Mouse (Mus musculus) natural killer cell, adult 2 months (primary cell): ENCODE results near the gene Rab7.
A peak's percentile ranks its signal among the peaks of the same experiment; 100 is the strongest.
"Not testable (repeated sequence)": the region's sequence is repeated elsewhere in the genome, so short reads cannot be mapped to it uniquely, and the experiment has no call there.

ENCODE experiments used
- DNase-seq, 2 experiments: peaks; one replicate each; pipeline ENCODE4 v3.0.0; 2022; ENCODE audit warnings: low spot score in 2 of 2

Gene Rab7

DNA sequence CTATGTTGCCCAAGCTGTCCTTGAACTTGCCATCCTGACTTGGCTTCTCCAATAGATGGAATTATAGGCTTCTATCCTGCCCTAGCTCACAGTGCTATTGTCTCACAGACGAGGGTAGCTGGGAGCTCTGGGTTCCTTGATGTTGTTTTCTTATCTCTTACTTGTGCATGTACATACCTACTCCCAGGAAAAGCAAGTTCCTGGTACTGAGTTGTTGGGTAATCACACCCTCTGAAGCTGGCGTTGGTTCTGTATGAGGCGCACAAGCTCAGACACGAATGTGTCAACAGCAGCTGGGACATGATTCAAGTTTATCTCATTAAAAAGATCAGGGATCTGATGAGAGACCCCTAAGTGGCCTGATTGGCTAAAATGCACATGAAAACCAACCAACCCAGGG is 41.6 kb downstream of the Rab7 start:
- no peak for DNase-seq

DNA sequence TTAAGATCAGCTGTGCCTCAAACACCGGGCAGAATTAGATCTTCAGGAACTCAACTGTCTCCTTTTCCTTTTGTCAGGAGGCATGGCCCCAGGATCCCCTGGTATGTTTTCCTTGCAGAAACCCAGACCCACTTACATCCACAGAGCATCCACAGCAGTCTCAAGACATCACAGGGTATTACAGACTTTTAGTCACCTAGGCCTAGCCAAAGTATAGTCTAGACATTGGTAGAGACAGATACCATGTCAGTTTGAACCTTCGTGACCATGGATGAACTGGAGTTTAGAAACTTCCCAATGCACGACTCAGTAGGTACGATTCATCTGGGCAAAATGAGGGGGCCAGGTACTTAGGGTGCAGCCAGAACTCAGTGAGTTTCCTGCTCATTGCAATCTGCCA is 46.7 kb downstream of the Rab7 start:
- no peak for DNase-seq

DNA sequence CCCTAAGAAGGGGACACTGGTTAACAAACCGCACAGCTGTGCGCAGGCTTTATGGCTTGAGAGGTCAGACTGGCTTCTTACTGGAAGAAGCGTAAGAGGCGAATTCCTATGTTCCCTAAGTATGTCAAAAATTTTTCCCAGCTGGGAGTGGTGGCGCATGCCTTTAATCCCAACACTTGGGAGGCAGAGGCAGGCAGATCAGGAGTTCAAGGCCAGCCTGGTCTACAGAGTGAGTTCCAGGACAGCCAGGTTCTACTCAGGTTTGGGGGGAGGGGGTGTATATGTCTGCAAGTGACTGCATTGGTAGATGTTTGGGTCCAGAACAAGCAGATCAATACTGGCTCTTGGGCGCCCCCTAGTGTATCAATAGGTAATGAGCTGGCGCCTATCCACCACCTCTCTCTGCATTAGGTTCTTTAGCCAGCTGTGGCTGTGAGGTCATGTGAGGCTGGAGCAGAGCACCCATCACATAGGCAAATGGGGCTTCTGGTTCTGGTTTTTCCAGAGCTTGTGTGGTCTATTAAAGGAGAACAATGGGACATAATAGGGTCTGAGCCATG is 47.3 kb downstream of the Rab7 start:
- DNase-seq, result peak; percentile 64 to 81

DNA sequence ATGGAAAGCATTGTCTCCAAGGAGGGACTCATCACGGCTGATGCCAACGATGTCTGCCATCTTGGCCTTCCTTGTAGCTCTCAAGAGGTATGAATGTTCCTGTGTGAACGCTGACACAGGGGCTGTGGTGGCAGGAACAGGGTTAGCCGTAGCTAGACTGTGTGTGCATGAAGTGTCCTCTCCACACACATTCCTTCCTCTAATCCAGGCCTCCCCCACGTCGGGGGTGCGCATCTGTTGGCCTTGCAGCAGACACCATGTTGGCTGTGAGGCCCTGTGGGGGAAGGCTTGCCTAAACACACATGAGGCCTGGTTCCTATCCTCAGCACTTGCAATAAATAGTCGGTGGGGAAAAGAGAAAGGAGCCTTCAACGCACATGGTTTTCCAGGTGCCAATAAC is 48.5 kb downstream of the Rab7 start:
- no peak for DNase-seq

DNA sequence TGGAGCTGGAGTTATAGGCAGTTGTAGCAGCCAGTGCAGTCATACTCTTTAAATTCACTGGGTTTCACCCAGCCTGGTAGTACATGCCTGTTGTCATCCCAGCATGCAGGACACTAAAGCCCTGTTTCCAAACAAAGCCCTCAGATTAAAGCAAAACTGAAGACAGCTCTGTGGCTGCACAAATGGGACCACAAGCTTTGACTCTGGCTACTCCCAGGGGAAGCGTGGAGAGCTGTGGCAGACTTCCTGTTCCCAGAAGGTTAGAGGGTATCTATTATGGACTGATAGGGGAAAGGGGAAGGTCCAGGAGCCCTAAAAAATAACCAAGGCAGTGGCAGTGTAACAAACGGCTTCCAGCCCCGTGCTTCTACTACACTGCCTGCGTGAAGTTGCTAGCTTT is 49.6 kb downstream of the Rab7 start:
- DNase-seq, result no peak

DNA sequence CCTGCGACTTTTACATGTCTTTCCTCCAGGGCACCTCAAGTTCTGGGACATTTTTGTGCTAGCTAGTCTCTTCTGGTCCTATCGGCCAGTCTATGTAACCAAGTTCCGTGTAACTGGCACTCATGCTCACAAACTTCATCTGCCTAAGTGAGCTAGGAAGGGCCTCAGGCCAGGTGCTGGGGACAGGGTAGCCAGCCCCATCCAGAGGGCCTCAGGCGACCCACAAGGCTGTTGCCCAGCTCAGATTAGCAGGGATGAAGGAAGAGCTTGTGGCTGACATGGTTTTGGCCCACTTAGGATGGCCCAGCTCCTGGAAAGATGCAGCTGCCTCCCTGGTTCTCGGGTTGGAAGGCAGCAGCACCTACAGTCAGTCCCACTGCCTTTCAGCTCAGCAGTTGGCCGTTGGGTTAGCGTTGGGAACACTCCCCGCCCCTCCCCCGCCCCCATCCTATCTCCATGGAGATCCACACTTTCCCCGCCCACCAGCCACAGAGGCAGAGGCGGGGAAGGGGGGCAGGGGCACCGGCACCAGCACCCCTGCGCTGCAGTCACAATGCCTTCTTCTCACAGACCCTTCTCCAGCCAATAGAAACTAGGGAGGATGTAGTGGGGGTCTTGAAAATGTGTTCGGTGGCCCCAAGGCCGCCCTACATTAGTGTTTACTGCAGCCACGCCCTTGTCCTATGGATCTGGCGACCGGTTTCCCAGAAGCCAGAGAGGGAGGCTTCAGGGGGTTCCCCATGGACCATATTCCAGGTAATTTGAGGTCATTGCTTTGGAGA is 51.1 kb downstream of the Rab7 start:
- no peak for DNase-seq

DNA sequence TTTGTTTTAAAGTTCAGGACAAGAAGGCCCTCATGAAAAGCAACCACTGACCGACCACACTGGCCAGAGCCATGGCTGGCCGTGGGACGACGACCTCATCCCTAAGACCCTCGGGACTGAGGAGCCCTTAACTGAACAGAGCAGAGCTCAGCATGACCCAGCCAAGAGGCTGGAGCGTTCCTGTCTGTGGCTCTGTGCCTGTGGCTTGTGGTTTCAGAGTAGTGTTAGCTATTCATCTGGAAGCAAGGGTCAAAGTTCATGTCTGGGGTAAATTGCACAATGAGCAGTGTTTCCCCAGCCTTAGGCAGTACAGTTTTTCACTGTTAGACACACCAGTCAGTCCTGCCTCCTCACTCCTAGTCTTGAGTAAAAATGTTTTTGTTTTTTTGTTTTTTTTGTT is 52.3 kb downstream of the Rab7 start:
- DNase-seq, result no peak

DNA sequence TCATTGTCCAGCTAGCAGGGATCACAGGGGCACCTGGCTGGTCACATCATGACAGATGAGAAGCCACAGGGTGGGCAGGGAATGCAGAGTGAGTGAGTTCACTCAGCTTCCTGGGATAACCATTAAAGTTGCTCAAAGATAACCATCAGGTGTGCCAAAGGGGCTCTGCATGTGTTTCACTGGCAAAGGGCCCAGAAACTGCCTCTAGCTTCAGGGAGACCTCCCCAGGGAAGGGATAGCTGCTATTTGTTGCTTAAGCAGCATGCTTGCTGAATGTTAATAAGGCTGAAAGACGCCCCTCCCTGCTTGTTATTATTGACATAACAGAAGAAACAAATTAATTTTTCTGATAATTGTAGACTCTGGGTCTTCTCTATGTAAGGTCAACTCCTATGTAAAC is 53.2 kb downstream of the Rab7 start:
- DNase-seq, result no peak

DNA sequence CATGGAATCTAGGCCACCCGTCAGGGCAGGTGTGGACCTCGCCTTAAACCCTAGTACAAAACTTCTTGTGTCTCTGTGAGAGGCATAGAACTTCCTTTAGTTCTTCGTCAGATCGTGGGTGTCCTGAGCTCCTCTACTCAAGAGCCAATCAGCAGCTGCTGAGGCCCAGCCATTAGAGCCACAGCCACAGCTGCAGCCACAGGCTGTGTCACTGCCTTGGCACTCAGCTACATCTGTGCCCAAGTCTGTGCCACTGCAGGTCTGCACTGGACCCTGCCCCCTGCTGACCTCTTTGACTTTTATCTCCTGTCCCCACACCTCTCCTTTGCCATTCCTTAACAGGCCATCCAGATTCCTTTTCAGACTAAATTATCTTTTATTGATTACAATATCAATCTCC is 53.9 kb downstream of the Rab7 start:
- DNase-seq, result no peak

DNA sequence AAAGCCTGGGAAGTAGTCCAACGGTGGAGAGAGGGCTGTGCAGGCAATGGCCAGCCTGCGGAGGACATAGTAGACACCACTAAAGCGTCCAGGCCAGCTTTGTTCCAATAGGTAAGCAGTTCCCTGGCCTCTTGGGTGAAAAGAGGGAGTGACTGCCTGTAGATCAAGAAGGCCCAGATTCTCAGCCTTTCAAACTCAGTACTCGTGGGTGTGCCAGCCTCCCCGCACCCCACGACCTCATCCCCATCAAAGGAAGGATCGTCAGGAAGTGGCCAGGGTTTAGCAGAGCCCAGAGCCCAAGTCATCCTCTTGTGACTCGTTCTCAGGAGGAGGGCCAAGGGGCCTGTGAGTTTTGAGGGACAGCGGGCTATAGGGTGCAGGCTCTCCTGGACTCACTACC is 62.6 kb downstream of the Rab7 start:
- DNase-seq, result no peak

DNA sequence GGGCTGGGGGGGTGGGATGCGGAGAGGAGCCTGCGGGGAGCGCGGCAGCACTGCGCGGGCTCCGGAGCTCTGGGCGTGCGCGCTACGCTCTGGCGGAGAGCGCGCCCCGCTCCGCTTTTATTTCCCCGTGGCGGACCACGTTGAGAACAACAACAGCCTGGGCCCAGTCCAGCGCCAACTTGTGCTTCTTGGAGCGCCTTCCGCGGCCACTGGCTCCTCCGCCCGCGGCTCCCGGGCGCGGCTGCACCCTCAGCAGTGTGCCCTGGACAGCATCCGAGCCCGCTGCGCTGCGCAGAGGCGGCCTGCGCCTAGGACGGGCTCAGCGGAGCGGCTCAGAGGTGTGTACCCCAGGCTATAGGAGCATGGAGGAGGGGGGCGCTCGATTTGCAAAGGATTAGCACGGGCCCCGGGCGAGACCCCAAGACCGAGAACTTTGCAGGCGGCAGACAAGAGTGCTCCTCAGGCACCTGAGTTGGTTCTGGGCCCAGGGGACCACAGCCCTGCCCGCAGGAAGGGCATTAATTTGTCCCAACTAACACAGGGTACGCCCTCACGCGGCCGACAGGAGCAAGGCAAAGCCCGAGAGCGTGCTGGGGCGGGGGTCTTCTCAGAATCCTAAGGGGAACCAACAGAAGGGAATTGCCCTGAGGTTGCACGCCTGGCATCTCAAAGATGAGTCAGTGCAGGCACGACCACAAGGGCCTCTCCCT is 63.4 kb downstream of the Rab7 start, which contains the start of gene H1fx:
Gene H1fx, minus strand, starts transcription at position 91 of the 710 bp plus-strand sequence.
- DNase-seq, result peak in 1 of 2 experiments; percentile 49

DNA sequence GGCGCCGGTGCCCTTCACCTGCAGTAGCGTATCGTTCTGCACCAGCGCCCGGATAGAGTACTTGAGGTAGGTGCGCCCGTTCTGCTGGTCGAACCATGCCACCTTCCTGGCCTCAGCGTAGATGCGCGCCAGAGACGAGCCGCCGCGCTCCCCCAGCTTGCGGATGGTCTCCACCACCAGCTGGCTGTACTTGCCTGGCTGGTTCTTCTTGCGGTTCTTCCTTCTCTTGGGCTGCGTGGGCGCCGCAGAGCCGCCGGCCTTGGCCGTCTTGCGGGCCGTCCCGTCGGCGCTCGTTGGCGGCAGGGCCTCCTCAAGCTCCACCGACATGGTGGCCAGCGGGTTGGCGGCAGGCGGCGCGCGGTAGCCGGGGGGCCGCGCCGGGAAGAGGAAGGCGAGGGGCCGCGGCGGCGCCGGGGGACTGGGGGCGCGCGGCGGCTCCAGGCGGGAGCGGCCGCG is 64.0 kb downstream of the Rab7 start:
- no peak for DNase-seq

DNA sequence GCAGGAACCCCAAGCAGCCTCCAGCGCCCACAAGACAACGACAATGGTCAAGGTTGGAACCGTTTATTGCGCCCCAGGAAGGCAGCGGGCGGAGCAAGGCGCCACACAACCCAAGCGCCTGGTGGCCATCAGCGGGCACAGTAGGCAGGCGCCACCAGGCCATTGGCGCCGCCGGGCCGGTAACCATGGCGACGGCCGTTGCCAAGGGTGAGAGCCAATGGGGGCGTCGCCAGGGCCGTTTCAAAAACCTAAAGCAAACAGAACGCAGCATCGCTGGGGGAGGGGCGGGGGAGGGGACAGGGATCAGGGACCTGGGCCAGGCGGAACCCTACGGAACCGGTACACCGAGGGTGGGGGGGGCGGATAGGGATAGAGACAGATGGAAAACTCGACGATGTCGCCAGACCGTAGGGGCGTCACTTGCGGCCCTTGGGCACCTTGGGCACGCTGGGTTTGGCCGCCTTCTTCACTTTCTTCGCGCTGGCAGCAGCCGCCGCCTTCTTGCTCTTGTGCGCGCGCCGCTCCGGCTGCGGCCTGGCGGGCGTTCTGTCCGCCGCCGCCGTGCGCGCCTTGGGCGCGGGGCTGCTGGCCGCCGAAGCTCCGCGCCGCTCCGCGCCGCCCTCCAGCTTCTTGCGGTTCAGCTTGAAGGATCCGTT is 64.6 kb downstream of the Rab7 start:
- peak; percentile 22 to 57 for DNase-seq

DNA sequence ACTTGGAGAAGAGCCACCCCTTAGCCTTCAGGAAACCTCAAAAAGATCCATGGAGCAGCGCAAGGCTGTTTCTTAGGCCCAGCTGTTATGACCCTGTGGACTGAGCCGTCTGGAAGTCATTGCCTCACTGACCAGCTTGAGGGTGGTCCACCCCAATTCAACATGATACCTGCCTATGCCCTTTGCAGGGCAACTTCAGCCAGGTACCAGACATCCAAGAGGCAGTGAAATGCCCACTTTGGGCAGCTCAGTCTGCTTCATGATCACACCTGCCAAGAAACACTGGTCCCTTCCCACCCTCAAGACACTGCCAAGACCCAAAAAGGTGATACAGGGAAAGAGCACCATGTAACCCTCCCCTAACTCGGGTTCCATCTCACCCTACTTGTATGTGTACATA is 65.3 kb downstream of the Rab7 start:
- DNase-seq, result no peak

DNA sequence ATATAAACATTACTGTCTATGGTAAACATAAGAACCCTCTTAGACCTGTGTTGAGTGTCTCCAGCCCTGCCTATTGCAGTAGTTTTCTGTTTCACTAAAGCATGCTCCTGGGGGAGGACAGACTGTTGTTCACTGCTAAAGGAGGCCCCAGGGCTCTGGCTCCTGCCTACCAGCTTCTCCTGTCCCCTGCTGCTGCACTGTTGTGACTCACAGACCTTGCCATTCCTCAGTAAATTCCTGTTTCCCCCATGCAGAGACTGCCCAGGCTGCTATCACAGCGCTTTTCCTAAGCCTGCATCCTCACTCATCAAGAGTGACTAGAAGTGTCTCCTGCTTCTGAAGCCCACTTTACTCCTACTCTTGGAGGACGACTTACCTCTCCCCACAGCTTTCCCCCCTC is 75.0 kb downstream of the Rab7 start:
- no peak for DNase-seq

DNA sequence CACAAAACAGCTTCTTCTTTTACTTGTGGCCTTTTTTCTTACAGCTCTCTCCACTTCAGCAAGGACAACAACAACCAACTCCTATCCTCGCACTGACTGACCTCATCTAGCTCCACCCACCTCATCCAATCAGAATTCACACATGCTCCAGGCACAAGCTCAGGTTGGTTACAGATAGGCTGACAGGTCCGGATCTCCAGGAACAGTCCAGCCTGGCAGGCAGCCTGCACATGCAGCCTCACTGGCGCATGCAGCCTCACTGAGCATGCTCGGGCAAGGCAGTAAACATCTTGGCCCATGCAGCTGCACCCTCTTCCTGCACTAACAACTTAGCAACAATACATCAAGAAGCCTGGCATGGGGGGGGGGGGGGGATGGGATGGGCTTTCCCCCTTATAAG is 82.6 kb downstream of the Rab7 start:
- DNase-seq, result not testable (repeated sequence)
